7 mouse cellular contexts compared by ENCODE assay signal in genomic region chr3:96103901-96104260, GRCm38 (mm10). TPM values are rescaled to one million over a fixed set of nuclear protein-coding genes. Genes with fewer than 3 reads are reported as not detected.
DNase-seq lines count a peak whose midpoint lies in the region; ATAC-seq lines count a peak whose summit lies in the region.

No protein-coding gene starts in this region.

- H3K36me3 ChIP-seq in neural tube, embryonic 11.5 days (ENCODE audit: control insufficient read depth, insufficient read depth, low read length), result no peaks in the 10 kb centered on the region
- peaks cover 17% of the 10 kb centered on the region for H3K36me3 ChIP-seq in erythroblast, embryonic 14.5 days (ENCODE audit: control insufficient read depth)
- 0 out of 2 replicates have a peak, but pooled peaks cover 5% of the 10 kb centered on the region for H3K36me3 ChIP-seq in limb, embryonic 13.5 days
- no peaks in the 10 kb centered on the region for H3K36me3 ChIP-seq in stomach, embryonic 16.5 days (ENCODE audit: control insufficient read depth, insufficient read depth, low read length)

- peak overlapping the region; percentile 79 for H3K4me3 ChIP-seq in neural tube, embryonic 11.5 days (ENCODE audit: low read depth, low read length)
- peak overlapping the region; percentile 100 for H3K4me3 ChIP-seq in erythroblast, embryonic 14.5 days (replicated peaks)
- H3K4me3 ChIP-seq in limb, embryonic 13.5 days, result peak overlapping the region; percentile 85
- peak overlapping the region; percentile 84 for H3K4me3 ChIP-seq in stomach, embryonic 16.5 days (replicated peaks; ENCODE audit: low read length)

- no peak for DNase-seq in neural tube, embryonic 11.5 days (ENCODE audit: low spot score)
- no peak for DNase-seq in neural tube, embryonic 10.5 days (ENCODE audit: extremely low spot score, low spot score)
- no peak for DNase-seq in thymus, postnatal 25 days
- no peak for DNase-seq in thymus, adult 18-20 months

- H3K27ac ChIP-seq in neural tube, embryonic 11.5 days (ENCODE audit: low read depth, low read length), result peak overlapping the region; percentile 85
- H3K27ac ChIP-seq in limb, embryonic 13.5 days, result peak overlapping the region; percentile 90
- peak overlapping the region; percentile 95 for H3K27ac ChIP-seq in stomach, embryonic 16.5 days (ENCODE audit: low read length)

- no peaks in the 10 kb centered on the region for H3K27me3 ChIP-seq in neural tube, embryonic 11.5 days (ENCODE audit: control insufficient read depth, insufficient read depth, low read length)
- H3K27me3 ChIP-seq in erythroblast, embryonic 14.5 days (ENCODE audit: control insufficient read depth), result peaks cover 5% of the 10 kb centered on the region
- no peaks in the 10 kb centered on the region for H3K27me3 ChIP-seq in limb, embryonic 13.5 days
- H3K27me3 ChIP-seq in stomach, embryonic 16.5 days (ENCODE audit: control insufficient read depth, insufficient read depth, low read length), result no peaks in the 10 kb centered on the region

- peak overlapping the region; percentile 85 for H3K4me2 ChIP-seq in neural tube, embryonic 11.5 days (ENCODE audit: low read depth)
- H3K4me2 ChIP-seq in limb, embryonic 13.5 days (replicated peaks), result peak overlapping the region; percentile 79
- H3K4me2 ChIP-seq in stomach, embryonic 16.5 days (ENCODE audit: low read depth, low read length), result peak overlapping the region; percentile 48

- ATAC-seq in neural tube, embryonic 11.5 days (ENCODE audit: insufficient read depth, low FRiP score, low TSS enrichment), result no peak; the same call in 1 of the 2 replicates
- peak; percentile 57 for ATAC-seq in limb, embryonic 13.5 days (ENCODE audit: low FRiP score, low read depth)
- peak; percentile 49 for ATAC-seq in stomach, embryonic 16.5 days (ENCODE audit: insufficient read depth, low FRiP score)

- peak overlapping the region; percentile 86 for H3K9ac ChIP-seq in neural tube, embryonic 11.5 days (ENCODE audit: low read length)
- H3K9ac ChIP-seq in limb, embryonic 13.5 days, result peak overlapping the region; percentile 89
- peak overlapping the region; percentile 97 for H3K9ac ChIP-seq in stomach, embryonic 16.5 days (ENCODE audit: low read length)

- WGBS in neural tube, embryonic 11.5 days, result 2% methylated on average over 8 of the region's 8 CpGs
- WGBS in limb, embryonic 13.5 days, result 3% methylated on average over 8 of the region's 8 CpGs
- 0% methylated on average over 8 of the region's 8 CpGs for WGBS in stomach, embryonic 16.5 days

- H3K9me3 ChIP-seq in neural tube, embryonic 11.5 days (ENCODE audit: control insufficient read depth, low read length), result no peaks in the 10 kb centered on the region
- H3K9me3 ChIP-seq in erythroblast, embryonic 14.5 days (ENCODE audit: control insufficient read depth, low read length), result no peaks in the 10 kb centered on the region
- H3K9me3 ChIP-seq in limb, embryonic 13.5 days, result no peaks in the 10 kb centered on the region
- no peaks in the 10 kb centered on the region for H3K9me3 ChIP-seq in stomach, embryonic 16.5 days (replicated peaks; ENCODE audit: control insufficient read depth, low read length)

- H3K4me1 ChIP-seq in neural tube, embryonic 11.5 days (ENCODE audit: control insufficient read depth, insufficient read depth, low read length), result no peaks in the 10 kb centered on the region; the same call in 1 of the 2 replicates
- peaks cover 54% of the 10 kb centered on the region for H3K4me1 ChIP-seq in erythroblast, embryonic 14.5 days (ENCODE audit: control insufficient read depth)
- peaks cover 35% of the 10 kb centered on the region for H3K4me1 ChIP-seq in limb, embryonic 13.5 days
- peaks cover 14% of the 10 kb centered on the region for H3K4me1 ChIP-seq in stomach, embryonic 16.5 days (ENCODE audit: control insufficient read depth, insufficient read depth, low read length)

RNA-seq across cellular contexts. Expression of gene Otud7b, which starts 0.4 kb away (rescaled TPM):
- 9.0 and 11.4 TPM in 2 replicates for polyA plus RNA-seq in neural tube, embryonic 11.5 days (2014; fragmentation: Nextera tagmentation; extraction: Ambion mirVana)
- polyA plus RNA-seq in erythroblast, embryonic 14.5 days (2012), result 0.93 and 1.3 TPM in 2 replicates
- 28.8 and 30.3 TPM in 2 replicates for polyA plus RNA-seq in limb, embryonic 13.5 days (2015; fragmentation: Nextera tagmentation; extraction: Ambion mirVana)
- polyA plus RNA-seq in stomach, embryonic 16.5 days (2015; fragmentation: Nextera tagmentation; extraction: Ambion mirVana), result 11.8 and 13.1 TPM in 2 replicates

RNA-seq across cellular contexts. Expression of gene Vps45, which starts 45.6 kb away (rescaled TPM):
- polyA plus RNA-seq in neural tube, embryonic 11.5 days (2014; fragmentation: Nextera tagmentation; extraction: Ambion mirVana), result 31.0 and 32.2 TPM in 2 replicates
- 1.3 and 1.7 TPM in 2 replicates for polyA plus RNA-seq in erythroblast, embryonic 14.5 days (2012)
- polyA plus RNA-seq in limb, embryonic 13.5 days (2015; fragmentation: Nextera tagmentation; extraction: Ambion mirVana), result 39.4 and 39.5 TPM in 2 replicates
- polyA plus RNA-seq in stomach, embryonic 16.5 days (2015; fragmentation: Nextera tagmentation; extraction: Ambion mirVana), result 31.7 and 39.6 TPM in 2 replicates

RNA-seq across cellular contexts. Expression of gene Mtmr11, which starts 57.9 kb away (rescaled TPM):
- 7.1 and 11.7 TPM in 2 replicates for polyA plus RNA-seq in neural tube, embryonic 11.5 days (2014; fragmentation: Nextera tagmentation; extraction: Ambion mirVana)
- not detected in 2 replicates for polyA plus RNA-seq in erythroblast, embryonic 14.5 days (2012)
- 34.9 and 39.6 TPM in 2 replicates for polyA plus RNA-seq in limb, embryonic 13.5 days (2015; fragmentation: Nextera tagmentation; extraction: Ambion mirVana)
- polyA plus RNA-seq in stomach, embryonic 16.5 days (2015; fragmentation: Nextera tagmentation; extraction: Ambion mirVana), result 19.4 and 21.2 TPM in 2 replicates

Comparison
In these comparisons a context has a peak if more than half of its experiments do, and no peak if none do; other contexts are left out.
1. RNA of gene Vps45, which starts 45.6 kb away (polyA plus RNA-seq): 39.4 to 39.5 TPM in limb, embryonic 13.5 days, 31.7 to 39.6 TPM in stomach, embryonic 16.5 days and 31.0 to 32.2 TPM in neural tube, embryonic 11.5 days; 1.3 to 1.7 TPM in erythroblast, embryonic 14.5 days; every median in the first group is over 10 times any median in the second.
2. Peak in every context shown above with its lines, with median percentiles within 50 percentile points of each other: H3K27ac ChIP-seq, H3K4me2 ChIP-seq, H3K4me3 ChIP-seq and H3K9ac ChIP-seq.